In the genomic region with DNA sequence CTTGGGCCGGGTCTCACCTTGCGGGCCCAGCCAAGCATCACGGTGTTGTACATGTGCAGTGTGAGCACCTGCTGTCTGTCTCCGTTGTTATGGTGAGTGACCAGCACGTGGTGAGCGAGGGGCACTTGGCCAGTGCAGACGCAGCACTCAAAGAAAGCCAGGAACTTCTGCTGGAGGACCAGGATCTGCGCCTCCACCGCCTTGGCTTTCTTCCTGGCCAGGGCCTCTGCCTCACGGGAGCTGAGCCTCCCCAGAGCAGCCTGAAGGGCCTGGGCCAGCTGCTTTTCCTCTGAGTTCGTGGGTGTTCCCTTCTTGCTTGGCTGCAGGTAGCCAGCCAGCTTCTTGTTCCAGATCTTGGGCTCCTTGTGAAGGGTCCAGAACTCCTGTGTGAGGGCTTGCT, we compare ENCODE assay signal across 14 mouse cellular contexts.
"Had no signal": no experiment of that assay in that cellular context is flagged by ENCODE, and none has a peak within 500 bp of the region (broad histone marks: within the 10 kb centered on the region; RNA-seq: fewer than 3 reads in every experiment).

No protein-coding gene starts in this region.

- DNase-seq: gastrocnemius, postnatal 14 days; gastrocnemius, postnatal 36 days; heart, adult 11 months; heart, adult 2 months; heart, postnatal 14 days; heart, postnatal 36 days; kidney, adult 11 months; kidney, adult 2 months; kidney, adult 9 months; kidney, postnatal 14 days; kidney, postnatal 36 days; layer of hippocampus, adult 9-11 months; layer of hippocampus, postnatal 36 days; left cerebral cortex, postnatal 4 days had no signal
